Mouse (Mus musculus) kidney, adult 2 months (tissue): ENCODE results near the gene Tmco1. TPM values are rescaled to one million over a fixed set of nuclear protein-coding genes. Genes with fewer than 3 reads are reported as not detected.

Source experiments
- DNase-seq: peaks from one replicate; pipeline ENCODE4 v3.0.0; 2021
- H3K27ac ChIP-seq: fragments of 200-500 bp; 2 replicates; pipeline ENCODE4 v1.5.1; 2012; ENCODE audit warnings: low read depth, low read length, control low read depth, inconsistent platforms; ENCODE audit not compliant: insufficient read depth
- H3K27me3 ChIP-seq: fragments of 200-500 bp; replicated peaks from 2 replicates; pipeline ENCODE4 v1.6.1; 2012; ENCODE audit warnings: mild to moderate bottlenecking, moderate library complexity, low read length, inconsistent platforms; ENCODE audit not compliant: control insufficient read depth, insufficient read depth
- H3K36me3 ChIP-seq: fragments of 200-500 bp; 2 replicates; pipeline ENCODE4 v1.6.1; 2012; ENCODE audit warnings: mild to moderate bottlenecking, moderate library complexity, low read length, inconsistent platforms; ENCODE audit not compliant: control insufficient read depth, insufficient read depth
- H3K4me1 ChIP-seq: fragments of 200-500 bp; 2 replicates; pipeline ENCODE4 v1.6.1; 2011; ENCODE audit warnings: low read length; ENCODE audit not compliant: control insufficient read depth, insufficient read depth
- H3K4me3 ChIP-seq: fragments of 200-500 bp; 2 replicates; pipeline ENCODE4 v1.5.1; 2011; ENCODE audit warnings: mild to moderate bottlenecking, low read depth, low read length, control low read depth; ENCODE audit not compliant: insufficient read depth
- CTCF ChIP-seq: fragments of 200-500 bp; conservative IDR thresholded peaks from 2 replicates; pipeline ENCODE4 v1.5.1; 2011; ENCODE audit warnings: low read depth, mild to moderate bottlenecking, control low read depth, low read length, moderate library complexity, mixed read lengths; ENCODE audit not compliant: insufficient read depth, insufficient read length
- POLR2A ChIP-seq: fragments of 200-500 bp; IDR thresholded peaks from one replicate; pipeline ENCODE4 v1.6.1; 2011; ENCODE audit warnings: low read depth, low read length, control low read depth
- WGBS: fragments of 180-500 bp; shearing (Covaris S2); methylation state at CpG from one replicate; pipeline ENCODE4 v1.1.7; 2018; 5-methylcytosine and 5-hydroxymethylcytosine counted together
- polyA plus RNA-seq: library from polyadenylated mRNA; depleted of rRNA; stranded (reverse); fragments of >200 nt; gene quantifications from 2 replicates; pipeline ENCODE4 v1.2.3, GENCODE M21; 2012

The Tmco1 gene
- polyA plus RNA-seq, 1 experiment: 127 TPM

GRCm38 (mm10) chr1:167269350-167269811 is 38.8 kb upstream of the Tmco1 start:
- DNase-seq: no peak
- no peaks in the 10 kb centered on the region for H3K36me3 ChIP-seq
- peaks cover 7% of the 10 kb centered on the region for H3K4me1 ChIP-seq
- H3K27me3 ChIP-seq: no peaks in the 10 kb centered on the region
- no peak overlapping the region for H3K4me3 ChIP-seq
- 25% methylated on average over 14 of the region's 14 CpGs for WGBS
- TF ChIP-seq POLR2A: no peak
- TF ChIP-seq CTCF: no peak
- no peak overlapping the region for H3K27ac ChIP-seq

- H3K4me1 ChIP-seq: peaks cover 7% of the 10 kb centered on the region
- 18% methylated on average over 6 of the region's 6 CpGs for WGBS
Measured at GRCm38 (mm10) chr1:167269856-167270270, 38.3 kb upstream of the Tmco1 start.

GRCm38 (mm10) chr1:167270342-167271111 is 37.7 kb upstream of the Tmco1 start:
- H3K27ac ChIP-seq: no peak overlapping the region
- H3K36me3 ChIP-seq: no peaks in the 10 kb centered on the region
- no peaks in the 10 kb centered on the region for H3K27me3 ChIP-seq
- DNase-seq: no peak
- WGBS: 19% methylated on average over 19 of the region's 19 CpGs
- TF ChIP-seq POLR2A (no peak), CTCF (no peak)
- peaks cover 7% of the 10 kb centered on the region for H3K4me1 ChIP-seq
- no peak overlapping the region for H3K4me3 ChIP-seq

More at GRCm38 (mm10) chr1:167269856-167270270, 38.3 kb upstream of the Tmco1 start:
- no peak for TF ChIP-seq POLR2A
- TF ChIP-seq CTCF: 0 out of 2 replicates have a peak, but pooled peaks have one; percentile 4
- no peaks in the 10 kb centered on the region for H3K27me3 ChIP-seq
- 0 out of 2 replicates have a peak overlapping the region, but pooled peaks have one; percentile 1 for H3K27ac ChIP-seq
- no peak overlapping the region for H3K4me3 ChIP-seq
- H3K36me3 ChIP-seq: no peaks in the 10 kb centered on the region
- DNase-seq: peak; percentile 74

DNA sequence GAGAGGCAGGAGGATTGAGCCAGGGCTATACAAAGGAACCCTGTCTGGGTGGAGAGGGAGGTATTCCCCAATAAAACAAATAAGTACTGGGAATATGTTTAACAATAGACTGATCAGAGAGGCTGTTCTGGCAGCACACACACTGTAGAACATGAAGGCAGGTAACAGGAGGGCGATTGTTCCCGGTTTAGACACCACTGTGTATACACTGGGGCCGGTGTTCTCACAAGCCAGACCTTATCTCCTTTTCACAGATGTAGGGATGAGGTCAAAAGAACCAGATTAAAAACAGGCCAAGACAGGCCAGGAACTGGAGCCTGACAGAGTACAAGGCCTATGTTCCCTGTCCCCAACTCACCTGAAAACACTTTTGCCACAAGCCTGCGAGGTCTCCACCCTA is 36.9 kb upstream of the Tmco1 start:
- H3K4me3 ChIP-seq: no peak overlapping the region
- no peaks in the 10 kb centered on the region for H3K36me3 ChIP-seq
- no peaks in the 10 kb centered on the region for H3K27me3 ChIP-seq
- H3K4me1 ChIP-seq: peaks cover 7% of the 10 kb centered on the region
- WGBS: 77% methylated on average over 4 of the region's 4 CpGs
- H3K27ac ChIP-seq: no peak overlapping the region
- no peak for DNase-seq
- TF ChIP-seq CTCF (no peak), POLR2A (no peak)

DNA sequence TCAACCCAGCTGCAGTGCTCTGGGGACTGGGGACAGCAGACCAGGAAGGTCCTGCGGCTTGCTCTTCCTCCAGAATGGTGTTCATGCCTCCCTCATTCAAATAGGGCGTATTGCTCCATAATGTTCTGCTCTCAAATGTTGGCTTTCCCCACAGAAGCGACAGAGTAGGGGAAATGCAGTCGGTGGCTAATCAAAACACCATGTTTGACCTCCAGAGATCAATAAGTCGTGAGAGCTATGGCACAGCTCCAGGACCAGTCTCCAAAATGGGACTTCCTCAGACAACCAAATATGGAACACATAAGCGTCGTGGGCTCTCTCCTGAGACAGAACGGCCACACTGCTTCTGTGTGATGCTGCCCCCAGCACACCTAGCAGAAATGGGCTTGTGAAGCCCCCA is 36.3 kb upstream of the Tmco1 start:
- WGBS: 63% methylated on average over 8 of the region's 8 CpGs
- no peak for TF ChIP-seq POLR2A
- no peak for TF ChIP-seq CTCF
- Histone ChIP-seq H3K27ac (no peak overlapping the region), H3K27me3 (no peaks in the 10 kb centered on the region), H3K36me3 (no peaks in the 10 kb centered on the region), H3K4me1 (peaks cover 7% of the 10 kb centered on the region), H3K4me3 (no peak overlapping the region)
- DNase-seq: no peak

- Histone ChIP-seq H3K27me3 (no peaks in the 10 kb centered on the region), H3K27ac (no peak overlapping the region), H3K4me1 (peaks cover 7% of the 10 kb centered on the region), H3K4me3 (no peak overlapping the region), H3K36me3 (no peaks in the 10 kb centered on the region)
- WGBS: 72% methylated on average over 14 of the region's 14 CpGs
- no peak for DNase-seq
- no peak for TF ChIP-seq POLR2A
- TF ChIP-seq CTCF: no peak
Measured at GRCm38 (mm10) chr1:167273380-167274163, 34.6 kb upstream of the Tmco1 start.

- TF ChIP-seq POLR2A (no peak), CTCF (no peak)
- Histone ChIP-seq H3K4me3 (no peak overlapping the region), H3K4me1 (peaks cover 5% of the 10 kb centered on the region), H3K27me3 (no peaks in the 10 kb centered on the region), H3K27ac (no peak overlapping the region), H3K36me3 (no peaks in the 10 kb centered on the region)
- no peak for DNase-seq
- 84% methylated on average over 12 of the region's 12 CpGs for WGBS
Measured at GRCm38 (mm10) chr1:167274646-167275390, 33.4 kb upstream of the Tmco1 start.
